Mouse (Mus musculus) adrenal gland (tissue): ENCODE measurements around the gene Gm4498.
"Not testable (repeated sequence)": the region's sequence is repeated elsewhere in the genome, so short reads cannot be mapped to it uniquely, and the experiment has no call there.

Experiments
- intact Hi-C: fragments of 180-260 bp; cut with DNase I; formaldehyde crosslinking; loops from one replicate; pipeline ENCODE4 v1.15.1; 2025
- long read RNA-seq, 2 experiments: library from polyadenylated mRNA; unstranded; transcript quantifications; one replicate each; pipeline ENCODE4 v2.0.0; 2020; ENCODE audit warnings: borderline replicate concordance in 1 of 2; ENCODE audit not compliant: insufficient replicate concordance in 1 of 2

The Gm4498 gene
- long read RNA-seq, experiment 1: 0 reads
- long read RNA-seq, experiment 2: 0 reads

DNA sequence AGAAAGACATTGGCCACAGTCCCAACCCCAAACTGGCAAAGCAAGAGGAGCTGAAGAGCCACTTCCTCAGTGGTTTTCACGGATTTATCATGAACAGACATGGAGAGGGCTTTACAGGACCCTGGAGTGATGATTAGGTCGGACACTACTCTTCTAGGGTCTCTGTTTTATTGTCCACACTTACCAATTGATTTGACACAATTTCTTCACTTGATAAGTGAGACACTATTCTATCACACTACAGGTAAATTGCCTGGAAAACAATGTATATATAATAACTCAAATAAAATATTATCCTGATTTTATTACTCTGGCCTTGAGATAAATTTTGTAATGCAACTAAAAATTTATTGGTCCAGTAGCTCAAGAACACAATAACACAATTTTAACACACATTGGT, at the start of gene Gm4498:
Gm4498 (minus strand) TSS at position 101 of the 400 bp plus-strand sequence.
- intact Hi-C loops: not testable (repeated sequence)

DNA sequence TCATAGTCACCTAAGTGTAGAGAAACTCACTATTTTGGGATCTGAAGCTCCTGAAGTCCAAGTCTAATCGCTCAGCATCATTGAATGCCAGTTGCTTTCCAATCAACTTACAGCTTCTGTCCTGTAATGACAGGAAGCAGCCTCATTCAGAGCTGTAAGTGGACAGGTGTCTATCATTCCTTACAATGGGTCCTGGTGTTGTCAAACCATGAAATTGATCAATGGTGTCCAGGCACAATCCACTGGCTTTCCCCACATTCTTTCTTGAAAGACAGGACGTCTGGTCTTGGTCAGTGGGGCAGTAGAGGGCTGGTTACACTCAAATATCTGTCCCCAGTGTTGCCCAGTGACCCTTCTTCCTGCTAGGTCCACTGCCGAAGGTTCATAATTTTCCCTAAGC, 29.1 kb upstream of the Gm4498 start, which contains the start of gene Gm5890:
Gm5890 (minus strand) TSS at position 101 of the 400 bp plus-strand sequence.
- intact Hi-C loops: not testable (repeated sequence)

DNA sequence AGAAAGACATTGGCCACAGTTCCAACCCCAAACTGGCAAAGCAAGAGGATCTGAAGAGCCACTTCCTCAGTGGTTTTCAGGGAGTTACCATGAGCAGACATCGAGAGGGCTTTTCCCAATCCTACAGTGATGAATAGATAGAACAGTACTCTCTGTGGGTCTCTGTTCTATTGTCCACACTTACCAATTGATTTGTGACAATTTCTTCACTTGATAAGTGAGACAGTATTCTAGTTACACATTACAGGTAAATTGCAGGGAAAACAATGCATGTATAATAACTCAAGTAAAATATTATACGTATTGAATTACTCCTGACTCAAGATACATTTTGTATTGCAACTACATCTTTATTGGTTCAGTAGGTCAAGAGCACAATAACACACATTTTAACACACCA, 28.1 kb downstream of the Gm4498 start, which contains the start of gene Gm6164:
Gm6164 (minus strand) TSS at position 101 of the 400 bp plus-strand sequence.
- intact Hi-C loops: not testable (repeated sequence)

DNA sequence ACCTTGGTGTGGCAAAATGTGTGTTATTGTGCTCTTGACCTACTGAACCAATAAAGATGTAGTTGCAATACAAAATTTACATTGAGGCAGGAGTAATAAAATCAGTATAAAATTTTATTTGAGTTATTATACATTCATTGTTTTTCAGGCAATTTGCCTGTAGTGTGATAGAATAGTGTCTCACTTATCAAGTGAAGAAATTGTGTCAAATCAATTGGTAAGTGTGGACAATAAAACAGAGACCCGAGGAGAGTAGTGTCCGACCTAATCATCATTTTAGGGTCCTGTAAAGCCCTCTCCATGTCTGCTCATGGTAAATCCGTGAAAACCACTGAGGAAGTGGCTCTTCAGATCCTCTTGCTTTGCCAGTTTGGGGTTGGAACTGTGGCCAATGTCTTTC, 40.2 kb downstream of the Gm4498 start, which contains the start of gene Vmn1r95:
Vmn1r95 (plus strand) TSS at position 301 of the 400 bp plus-strand sequence.
- intact Hi-C loops: not testable (repeated sequence)
